Mouse (Mus musculus): ENCODE measurements around the gene Dnaic1.
"Not testable (repeated sequence)": the region's sequence is repeated elsewhere in the genome, so short reads cannot be mapped to it uniquely, and the experiment has no call there.

Gene Dnaic1

GRCm38 (mm10) chr4:41677006-41677629 is 107.5 kb downstream of the Dnaic1 start:
- no peak for DNase-seq (ENCODE audit: low read depth, low spot score)
- Histone ChIP-seq H3K36me3 (ENCODE audit: control insufficient read depth, insufficient read depth, low read length, poor library complexity, severe bottlenecking) (no peaks in the 10 kb centered on the region), H3K27me3 (ENCODE audit: control insufficient read depth, insufficient read depth, low read length, poor library complexity, severe bottlenecking) (no peaks in the 10 kb centered on the region)

DNA sequence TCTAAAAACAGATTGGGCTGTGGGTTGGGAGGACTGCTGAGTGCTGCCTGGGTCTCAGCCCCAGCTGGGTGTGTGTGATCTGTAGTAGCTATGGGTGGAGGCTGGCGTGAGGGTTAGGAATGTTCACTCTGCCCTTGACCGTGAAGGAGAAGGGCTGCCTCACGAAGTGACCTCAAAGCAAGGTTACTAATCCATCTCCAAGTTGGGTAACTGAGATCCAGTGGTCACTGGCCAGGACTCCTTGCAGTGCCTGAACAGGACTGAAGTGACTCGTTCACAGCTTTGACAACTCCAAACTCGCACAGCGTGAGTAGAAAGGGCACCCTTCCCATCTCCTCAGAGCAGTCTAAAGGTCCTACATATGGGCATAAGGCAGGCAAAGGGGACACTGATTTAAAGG is 109.3 kb downstream of the Dnaic1 start:
- no peak for DNase-seq (ENCODE audit: low read depth, low spot score)
- H3K27me3 ChIP-seq (ENCODE audit: control insufficient read depth, insufficient read depth, low read length, poor library complexity, severe bottlenecking) = no peaks in the 10 kb centered on the region

DNA sequence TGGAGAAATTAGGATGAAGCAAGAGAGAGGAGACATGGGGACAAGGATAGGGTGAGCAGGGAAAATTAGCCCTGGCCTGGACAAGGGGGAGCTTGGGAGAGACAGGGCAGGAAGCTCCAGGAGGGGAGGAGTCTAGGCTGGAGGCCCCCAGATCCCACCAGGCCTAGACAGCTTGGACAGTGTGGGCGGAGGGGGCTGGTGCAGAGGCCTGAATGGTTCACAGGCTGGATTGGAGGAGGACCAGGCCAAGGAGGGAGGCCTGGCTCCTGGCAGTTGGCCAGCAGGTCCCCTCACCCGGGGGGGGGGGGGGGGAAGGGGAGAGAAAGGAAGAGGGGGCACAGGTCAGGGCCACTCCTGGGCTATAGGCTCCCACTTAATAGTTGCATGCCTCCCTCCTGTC is 109.7 kb downstream of the Dnaic1 start:
- Histone ChIP-seq H3K36me3 (ENCODE audit: control insufficient read depth, insufficient read depth, low read length, poor library complexity, severe bottlenecking) (no peaks in the 10 kb centered on the region), H3K27me3 (ENCODE audit: control insufficient read depth, insufficient read depth, low read length, poor library complexity, severe bottlenecking) (no peaks in the 10 kb centered on the region)
- no peak for DNase-seq (ENCODE audit: low read depth, low spot score)

More for the DNA sequence above, 109.3 kb downstream of the Dnaic1 start:
- no peaks in the 10 kb centered on the region for H3K36me3 ChIP-seq (ENCODE audit: control insufficient read depth, insufficient read depth, low read length, poor library complexity, severe bottlenecking)

DNA sequence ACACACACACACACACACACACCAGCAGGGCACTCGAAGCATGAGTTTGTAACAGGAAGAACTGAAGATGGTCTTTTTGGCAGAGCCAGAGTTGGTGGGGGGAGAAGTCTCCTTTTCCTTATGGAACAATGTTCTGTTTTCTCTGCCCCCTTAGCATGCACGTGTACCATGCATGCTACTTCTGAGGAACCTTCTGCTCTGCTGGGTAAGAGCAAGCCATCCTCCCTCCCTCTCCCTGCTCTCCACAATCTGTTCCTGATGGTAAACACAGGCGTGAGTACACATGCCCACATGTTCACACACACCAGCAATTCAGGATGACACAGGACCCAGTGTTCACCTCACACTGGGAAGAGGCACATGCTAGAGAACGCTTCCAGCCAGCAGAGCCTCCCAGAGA is 111.6 kb downstream of the Dnaic1 start:
- DNase-seq (ENCODE audit: low read depth, low spot score) = no peak
- Histone ChIP-seq H3K36me3 (ENCODE audit: control insufficient read depth, insufficient read depth, low read length, poor library complexity, severe bottlenecking) (no peaks in the 10 kb centered on the region), H3K27me3 (ENCODE audit: control insufficient read depth, insufficient read depth, low read length, poor library complexity, severe bottlenecking) (no peaks in the 10 kb centered on the region)

GRCm38 (mm10) chr4:41681947-41682346 is 112.4 kb downstream of the Dnaic1 start:
- Histone ChIP-seq H3K27me3 (ENCODE audit: control insufficient read depth, insufficient read depth, low read length, poor library complexity, severe bottlenecking) (no peaks in the 10 kb centered on the region), H3K36me3 (ENCODE audit: control insufficient read depth, insufficient read depth, low read length, poor library complexity, severe bottlenecking) (no peaks in the 10 kb centered on the region)
- DNase-seq (ENCODE audit: low read depth, low spot score) = no peak

GRCm38 (mm10) chr4:41682789-41683188 is 113.2 kb downstream of the Dnaic1 start:
- no peaks in the 10 kb centered on the region for H3K27me3 ChIP-seq (ENCODE audit: control insufficient read depth, insufficient read depth, low read length, poor library complexity, severe bottlenecking)
- H3K36me3 ChIP-seq (ENCODE audit: control insufficient read depth, insufficient read depth, low read length, poor library complexity, severe bottlenecking) = no peaks in the 10 kb centered on the region
- DNase-seq (ENCODE audit: low read depth, low spot score) = no peak

- H3K36me3 ChIP-seq (ENCODE audit: control insufficient read depth, insufficient read depth, low read length, poor library complexity, severe bottlenecking); DNase-seq (ENCODE audit: low read depth, low spot score); H3K27me3 ChIP-seq (ENCODE audit: control insufficient read depth, insufficient read depth, low read length, poor library complexity, severe bottlenecking): not testable (repeated sequence)
Measured at GRCm38 (mm10) chr4:41683303-41683702, 113.7 kb downstream of the Dnaic1 start.

- H3K36me3 ChIP-seq (ENCODE audit: control insufficient read depth, insufficient read depth, low read length, poor library complexity, severe bottlenecking); DNase-seq (ENCODE audit: low read depth, low spot score); H3K27me3 ChIP-seq (ENCODE audit: control insufficient read depth, insufficient read depth, low read length, poor library complexity, severe bottlenecking): not testable (repeated sequence)
Measured at GRCm38 (mm10) chr4:41684131-41684930, 114.8 kb downstream of the Dnaic1 start.

DNA sequence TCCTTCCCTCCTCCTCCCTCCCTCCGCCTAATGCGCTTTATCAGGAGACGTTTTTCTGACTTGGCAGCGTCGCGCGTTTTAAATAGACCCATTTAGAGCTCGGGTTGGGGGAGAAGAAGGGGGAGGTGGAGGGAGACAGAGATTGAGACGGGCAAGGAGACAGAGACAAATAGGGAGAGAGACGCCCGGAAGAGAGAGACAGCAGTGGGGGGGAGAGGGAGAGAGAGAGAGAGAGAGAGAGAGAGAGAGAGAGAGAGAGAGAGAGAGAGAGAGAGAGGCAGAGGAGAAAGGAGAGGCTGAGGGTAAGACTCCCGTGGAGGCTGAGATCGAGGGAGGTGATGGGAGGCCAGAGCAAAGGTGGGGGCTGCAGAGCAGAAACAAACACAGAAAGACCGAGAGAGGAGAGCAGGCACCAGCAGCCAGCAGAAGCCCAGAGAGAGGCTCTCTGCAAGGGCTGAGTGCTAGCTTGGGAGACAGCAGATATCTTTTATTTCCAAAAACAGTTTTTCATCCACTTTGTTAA is 115.4 kb downstream of the Dnaic1 start:
- H3K27me3 ChIP-seq (ENCODE audit: control insufficient read depth, insufficient read depth, low read length, poor library complexity, severe bottlenecking); H3K36me3 ChIP-seq (ENCODE audit: control insufficient read depth, insufficient read depth, low read length, poor library complexity, severe bottlenecking); DNase-seq (ENCODE audit: low read depth, low spot score): not testable (repeated sequence)

GRCm38 (mm10) chr4:41685882-41686492 is 116.4 kb downstream of the Dnaic1 start:
- not testable (repeated sequence) for H3K36me3 ChIP-seq (ENCODE audit: control insufficient read depth, insufficient read depth, low read length, poor library complexity, severe bottlenecking); DNase-seq (ENCODE audit: low read depth, low spot score); H3K27me3 ChIP-seq (ENCODE audit: control insufficient read depth, insufficient read depth, low read length, poor library complexity, severe bottlenecking)

Data from splenic B cell, adult 2 months (primary cell).